Mouse (Mus musculus) cerebellum, adult 2 months (tissue): ENCODE measurements at regions not wholly inside any gene's neighbourhood (a gene's known extent, or its start where the extent isn't known, plus 50 kb on each side); places are given as distances from the start of the nearest gene placed in this dataset.

Experiments
- CTCF ChIP-seq: fragments of 200-500 bp; IDR thresholded peaks from 2 replicates; pipeline ENCODE4 v1.5.1; 2011; ENCODE audit warnings: low read depth, mild to moderate bottlenecking, control low read depth, low read length, moderate library complexity, borderline replicate concordance; ENCODE audit not compliant: insufficient read depth
- POLR2A ChIP-seq: fragments of 200-500 bp; IDR thresholded peaks from 2 replicates; pipeline ENCODE4 v1.6.1; 2011; ENCODE audit warnings: low read length, control low read depth, borderline replicate concordance; ENCODE audit not compliant: insufficient read depth

DNA sequence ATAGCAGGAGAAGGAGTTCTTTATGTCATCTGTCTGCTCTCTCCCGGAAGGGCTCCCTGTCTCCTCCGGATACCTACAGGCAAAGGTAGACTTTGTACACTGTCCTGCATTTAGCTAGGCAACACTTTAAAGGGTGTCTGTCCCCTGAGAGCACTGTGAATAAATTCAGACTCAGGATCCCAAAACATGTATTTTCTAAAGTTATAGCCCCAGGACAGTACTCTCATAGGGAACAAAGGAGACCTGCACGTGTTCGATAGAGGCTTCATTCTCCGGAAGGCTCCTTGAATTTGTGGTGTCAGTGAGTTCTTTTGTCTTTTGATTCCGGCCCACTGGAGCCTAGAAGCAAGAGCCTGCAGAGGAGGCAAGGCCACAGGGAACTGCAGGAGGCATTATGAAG is 1273.3 kb downstream of the Synb start:
- no peak for TF ChIP-seq CTCF
- TF ChIP-seq POLR2A, result no peak
